In the genomic region with DNA sequence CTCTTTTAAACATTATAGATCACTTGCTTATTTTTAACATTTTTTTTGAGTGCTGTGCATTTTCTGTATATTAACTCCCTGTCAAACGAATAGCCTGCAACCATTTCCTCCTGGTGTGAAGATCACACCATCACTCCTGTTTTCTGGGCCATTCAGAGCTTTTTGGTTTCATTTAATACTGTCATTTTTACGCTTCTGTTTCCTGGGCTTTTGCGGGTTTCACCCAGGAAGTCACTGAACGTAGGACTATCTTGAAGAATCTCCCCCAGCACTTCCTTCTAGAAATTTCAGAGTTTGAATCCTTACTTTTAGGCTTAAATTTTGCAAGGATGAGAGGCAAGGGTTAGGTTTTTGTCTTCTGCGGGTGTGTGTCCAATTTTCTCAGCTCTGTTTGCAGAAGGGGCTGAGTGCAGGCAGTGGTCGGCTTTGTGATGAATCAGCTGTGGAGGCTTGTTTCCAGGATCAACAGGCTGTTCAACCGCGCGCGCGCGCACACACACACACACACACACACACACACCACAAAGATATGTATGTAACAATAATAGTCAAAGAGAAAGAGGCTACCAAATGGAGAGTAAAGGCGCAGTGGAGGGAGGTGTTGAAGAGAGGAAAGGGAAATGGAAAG, we compare ENCODE assay signal across 27 mouse cellular contexts. TPM values are rescaled to one million over a fixed set of nuclear protein-coding genes. Genes with fewer than 3 reads are reported as not detected.
DNase-seq lines count a peak whose midpoint lies in the region; ATAC-seq and TF ChIP-seq lines count a peak whose summit lies in the region.
"Had no signal": no experiment of that assay in that cellular context is flagged by ENCODE, and none has a peak within 500 bp of the region (broad histone marks: within the 10 kb centered on the region; RNA-seq: fewer than 3 reads in every experiment).

No protein-coding gene starts in this region.

- no peak overlapping the region for H3K4me2 ChIP-seq in forebrain, postnatal 0 days (ENCODE audit: low read depth)
- H3K4me2 ChIP-seq: forebrain, embryonic 12.5 days; heart, embryonic 12.5 days; hindbrain, embryonic 12.5 days; liver, embryonic 11.5 days; neural tube, embryonic 12.5 days had no signal

- no peaks in the 10 kb centered on the region for H3K4me1 ChIP-seq in heart, embryonic 10.5 days
- no peaks in the 10 kb centered on the region for H3K4me1 ChIP-seq in forebrain, postnatal 0 days (ENCODE audit: insufficient read depth)
- H3K4me1 ChIP-seq: embryonic facial prominence, embryonic 10.5 days; forebrain, embryonic 12.5 days; heart, embryonic 12.5 days; neural tube, embryonic 12.5 days had no signal

- DNase-seq in CD4-positive, CD25-positive, alpha-beta regulatory T cell, adult 2 months (ENCODE audit: low read depth, low spot score): peak; percentile 43
- peak; percentile 22 for DNase-seq in NIH3T3 (ENCODE audit: low read depth)
- peak; percentile 51 for DNase-seq in induced T-regulatory cell, adult 2 months (ENCODE audit: low read depth)
- peak; percentile 10 for DNase-seq in thymus, postnatal 25 days
- no peak for DNase-seq in heart, embryonic 10.5 days (ENCODE audit: low spot score)
- DNase-seq in gastrocnemius, postnatal 4 days (ENCODE audit: low spot score in 2 of 2): no peak
- no peak for DNase-seq in forebrain, postnatal 0 days
- DNase-seq: adrenal gland, adult 8-10 months; cerebellum, adult 18-20 months; gastrocnemius, postnatal 25 days; heart, postnatal 14 days; kidney, adult 8-10 months; lung, adult 18-20 months; lung, postnatal 14 days; right cerebral cortex, postnatal 4 days had no signal

- ATAC-seq in forebrain, postnatal 0 days: no peak

- H3K9ac ChIP-seq in forebrain, postnatal 0 days: no peak overlapping the region
- H3K9ac ChIP-seq: forebrain, embryonic 12.5 days; heart, embryonic 12.5 days; hindbrain, embryonic 12.5 days; neural tube, embryonic 12.5 days had no signal

- H3K36me3 ChIP-seq in heart, embryonic 10.5 days: no peaks in the 10 kb centered on the region
- H3K36me3 ChIP-seq in forebrain, postnatal 0 days (ENCODE audit: insufficient read depth): no peaks in the 10 kb centered on the region
- H3K36me3 ChIP-seq: embryonic facial prominence, embryonic 10.5 days; forebrain, embryonic 12.5 days; heart, embryonic 12.5 days; hindbrain, embryonic 12.5 days; neural tube, embryonic 12.5 days had no signal

- no peak for TF ChIP-seq CTCF in forebrain, postnatal 0 days (IDR thresholded peaks at IDR 0.05; ENCODE audit: low read depth)

- no peaks in the 10 kb centered on the region for H3K9me3 ChIP-seq in heart, embryonic 10.5 days
- no peaks in the 10 kb centered on the region for H3K9me3 ChIP-seq in forebrain, postnatal 0 days (ENCODE audit: low read length)
- H3K9me3 ChIP-seq: embryonic facial prominence, embryonic 10.5 days; forebrain, embryonic 12.5 days; hindbrain, embryonic 12.5 days; neural tube, embryonic 12.5 days had no signal

- no peak overlapping the region for H3K4me3 ChIP-seq in heart, embryonic 10.5 days
- no peak overlapping the region for H3K4me3 ChIP-seq in forebrain, postnatal 0 days (ENCODE audit: low read depth, low read length)
- H3K4me3 ChIP-seq: embryonic facial prominence, embryonic 10.5 days; forebrain, embryonic 12.5 days; heart, embryonic 12.5 days; hindbrain, embryonic 12.5 days; neural tube, embryonic 12.5 days had no signal

- no peaks in the 10 kb centered on the region for H3K27me3 ChIP-seq in heart, embryonic 10.5 days (ENCODE audit: insufficient read depth, poor library complexity, severe bottlenecking)
- H3K27me3 ChIP-seq in forebrain, postnatal 0 days (ENCODE audit: insufficient read depth, low read length): no peaks in the 10 kb centered on the region
- H3K27me3 ChIP-seq: forebrain, embryonic 12.5 days; heart, embryonic 12.5 days; hindbrain, embryonic 12.5 days; neural tube, embryonic 12.5 days had no signal

- no peak overlapping the region for H3K27ac ChIP-seq in heart, embryonic 10.5 days
- no peak overlapping the region for H3K27ac ChIP-seq in forebrain, postnatal 0 days (ENCODE audit: low read depth, low read length)
- H3K27ac ChIP-seq: embryonic facial prominence, embryonic 10.5 days; forebrain, embryonic 12.5 days; hindbrain, embryonic 12.5 days; neural tube, embryonic 12.5 days had no signal

- WGBS in heart, embryonic 10.5 days: 87% methylated on average over 13 of the region's 13 CpGs
- WGBS in forebrain, postnatal 0 days: 89% methylated on average over 13 of the region's 13 CpGs

RNA-seq across cellular contexts. Expression of a gene that starts 22.1 kb away (rescaled TPM):
- 0.09 TPM in 1 of 2 replicates, not detected in the other for polyA plus RNA-seq in heart, embryonic 10.5 days (2016; fragmentation: Nextera tagmentation; extraction: Ambion mirVana)
- total RNA-seq in gastrocnemius, postnatal 4 days (2021): not detected
- total RNA-seq in forebrain, postnatal 0 days (2014; rRNA removed): not detected in 2 replicates
- polyA plus RNA-seq in forebrain, postnatal 0 days (2015; fragmentation: Nextera tagmentation; extraction: Ambion mirVana): not detected in 2 replicates
- total RNA-seq: adrenal gland, adult 8-10 months; gastrocnemius, postnatal 25 days; heart, postnatal 14 days; layer of hippocampus, postnatal 10 days; left cerebral cortex, adult 8-10 months; megakaryocyte-erythroid progenitor cell, adult 5-6 weeks; midbrain, postnatal 0 days had no signal
- polyA plus RNA-seq: forebrain, embryonic 12.5 days; heart, embryonic 12.5 days; hindbrain, embryonic 12.5 days; intestine, embryonic 14.5 days; liver, embryonic 11.5 days; midbrain, postnatal 0 days; neural tube, embryonic 12.5 days; stomach, embryonic 16.5 days had no signal

RNA-seq across cellular contexts. Expression of a gene that starts 35.0 kb away (rescaled TPM):
- 28.5 and 30.6 TPM in 2 replicates for polyA plus RNA-seq in heart, embryonic 10.5 days (2016; fragmentation: Nextera tagmentation; extraction: Ambion mirVana)
- total RNA-seq in gastrocnemius, postnatal 4 days (2021): 10 to 100 TPM; 48.1 to 49.1 TPM
- 90.3 and 91.5 TPM in 2 replicates for total RNA-seq in forebrain, postnatal 0 days (2014; rRNA removed)
- 62.3 and 72.6 TPM in 2 replicates for polyA plus RNA-seq in forebrain, postnatal 0 days (2015; fragmentation: Nextera tagmentation; extraction: Ambion mirVana)

RNA-seq across cellular contexts. Expression of a gene that starts 35.2 kb away (rescaled TPM):
- polyA plus RNA-seq in heart, embryonic 10.5 days (2016; fragmentation: Nextera tagmentation; extraction: Ambion mirVana): 17.2 and 21.5 TPM in 2 replicates
- 10 to 100 TPM; 26.0 to 31.0 TPM for total RNA-seq in gastrocnemius, postnatal 4 days (2021)
- 39.2 and 39.7 TPM in 2 replicates for total RNA-seq in forebrain, postnatal 0 days (2014; rRNA removed)
- polyA plus RNA-seq in forebrain, postnatal 0 days (2015; fragmentation: Nextera tagmentation; extraction: Ambion mirVana): 33.9 and 36.3 TPM in 2 replicates

Comparison
In these comparisons a context has a peak if more than half of its experiments do, and no peak if none do; other contexts are left out.
1. DNase-seq: peak in CD4-positive, CD25-positive, alpha-beta regulatory T cell, adult 2 months (single experiment), NIH3T3 (single experiment), induced T-regulatory cell, adult 2 months (single experiment) and thymus, postnatal 25 days (single experiment); none in heart, embryonic 10.5 days (single experiment), gastrocnemius, postnatal 4 days (0 of 2) and forebrain, postnatal 0 days (single experiment).